Mouse (Mus musculus) cerebellum, postnatal 10 days (tissue): ENCODE results near the gene Itpr2.

Experiments
- DNase-seq, 2 experiments: peaks; one replicate each; pipeline ENCODE4 v3.0.0; 2021; ENCODE audit warnings: mixed read lengths in 2 of 2

Gene Itpr2

DNA sequence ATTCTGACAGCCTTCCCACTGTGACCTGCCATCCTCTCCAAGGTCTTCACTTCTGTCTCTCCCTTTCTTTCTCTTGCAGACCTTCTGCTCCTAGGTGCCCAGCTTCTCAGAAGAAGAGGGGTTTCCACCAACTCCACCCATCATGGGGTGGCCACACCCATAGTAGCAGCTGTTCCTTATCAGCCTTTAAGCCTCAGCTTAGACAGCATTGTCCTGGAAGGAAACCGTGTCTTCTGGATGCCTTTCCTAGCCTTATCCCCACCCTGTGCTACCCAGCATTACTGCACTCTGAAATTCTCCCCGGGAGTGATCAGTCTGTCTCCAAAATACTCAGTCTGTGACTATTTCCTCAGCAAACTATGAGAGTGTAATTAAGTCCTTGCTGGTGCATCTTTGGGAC, 245.6 kb downstream of the Itpr2 start:
- DNase-seq = no peak

DNA sequence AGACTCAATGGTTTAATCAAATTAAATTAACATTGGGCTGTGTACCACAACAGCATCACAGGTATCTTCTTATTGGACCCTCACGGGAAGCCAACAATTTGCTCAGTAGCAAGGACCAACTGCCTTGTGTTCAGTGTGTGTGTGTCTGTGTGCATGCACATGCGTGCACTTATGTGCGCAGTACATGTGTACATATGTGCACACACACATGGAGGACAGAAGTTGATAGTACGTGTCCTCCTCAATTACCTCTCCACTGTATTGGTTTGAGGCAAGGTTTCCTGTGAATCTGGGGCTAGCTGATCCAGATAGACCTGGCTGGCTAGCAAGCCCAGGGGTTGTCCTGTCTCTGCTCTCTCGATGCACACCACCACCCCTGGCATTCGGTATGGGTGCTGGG, 246.4 kb downstream of the Itpr2 start:
- DNase-seq = no peak

DNA sequence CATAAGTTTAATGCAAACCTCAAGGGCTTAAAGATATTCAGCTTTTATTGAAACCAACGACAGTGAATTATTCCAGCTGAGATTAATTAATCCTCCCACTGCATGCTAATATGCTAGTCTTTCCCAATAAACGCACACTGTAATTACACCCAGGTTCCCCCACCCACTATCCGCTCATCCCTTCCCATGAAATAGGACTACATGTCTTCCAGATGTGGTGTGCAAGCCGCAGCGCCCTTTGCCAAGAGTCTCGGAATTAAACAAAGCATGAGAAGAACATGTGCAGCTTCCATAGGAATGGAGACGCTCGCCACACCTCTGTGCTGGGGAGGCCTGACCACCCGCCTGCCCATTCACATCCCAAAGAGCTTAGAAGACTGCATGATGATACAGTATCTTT, 247.1 kb downstream of the Itpr2 start:
- DNase-seq = no peak

DNA sequence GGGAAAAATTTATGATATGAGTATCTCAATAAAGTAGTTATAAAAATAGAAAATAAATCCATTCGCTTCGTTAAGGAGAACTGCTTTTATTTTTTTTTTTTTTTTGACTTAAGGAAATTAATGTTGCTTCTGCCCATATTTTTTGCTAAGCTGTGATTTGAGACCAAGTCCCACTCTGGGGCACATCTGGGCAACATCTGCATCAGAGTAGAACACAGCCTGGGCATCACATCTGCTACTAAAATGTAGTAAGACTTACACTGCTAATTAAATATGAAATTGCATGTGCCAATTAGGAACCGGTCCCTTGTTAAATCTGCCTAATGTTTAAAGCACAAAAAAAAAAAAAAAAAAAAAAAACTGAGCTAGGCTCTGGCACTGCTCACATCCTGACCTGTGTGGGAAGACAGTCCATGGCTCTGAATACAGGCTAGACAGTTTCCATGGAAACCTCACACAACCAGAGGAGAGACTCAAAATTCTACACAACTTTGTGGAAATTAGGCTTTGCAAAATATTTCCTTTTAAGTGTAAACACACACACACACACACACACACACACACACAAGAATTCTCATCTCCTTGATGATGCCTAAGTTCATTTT, 247.7 kb downstream of the Itpr2 start:
- DNase-seq = no peak

DNA sequence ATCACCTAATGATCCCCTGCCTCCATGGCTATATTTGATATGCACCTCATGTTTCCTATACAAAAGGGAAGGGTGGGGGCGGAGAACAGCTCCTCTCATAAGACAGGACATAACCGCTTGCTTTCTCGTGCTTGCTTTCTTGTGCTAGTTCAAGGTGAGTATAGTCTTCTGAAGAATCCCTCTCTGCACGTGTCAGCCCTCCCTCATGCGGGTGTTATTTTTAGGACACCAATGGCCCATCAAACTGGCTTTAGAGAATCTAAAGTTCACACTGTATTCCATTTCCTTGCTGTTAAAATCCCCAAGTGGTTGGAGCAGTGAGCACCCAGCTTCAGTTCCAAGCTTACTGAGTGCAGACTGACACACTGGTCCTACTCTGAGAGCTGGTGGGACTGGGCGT, 252.9 kb downstream of the Itpr2 start:
- no peak for DNase-seq

DNA sequence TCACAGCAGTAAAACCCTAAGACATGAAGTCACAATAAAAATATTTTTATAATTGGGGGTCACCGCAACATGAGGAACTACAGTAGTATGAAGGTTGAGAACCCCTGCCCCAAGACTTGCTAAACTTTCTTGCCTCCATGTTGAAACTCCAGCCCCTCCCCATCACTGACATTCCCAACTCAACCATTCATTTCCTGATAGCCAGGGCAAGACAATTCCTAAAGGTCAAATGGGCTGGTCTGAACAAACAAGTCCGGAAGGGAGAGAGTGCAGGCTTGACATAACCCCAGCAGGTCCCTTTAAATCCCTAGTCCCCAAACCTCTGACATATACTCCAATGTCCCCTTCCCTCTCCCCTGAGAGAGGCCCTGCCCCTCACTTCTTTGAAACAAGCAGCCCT, 253.7 kb downstream of the Itpr2 start:
- no peak for DNase-seq

DNA sequence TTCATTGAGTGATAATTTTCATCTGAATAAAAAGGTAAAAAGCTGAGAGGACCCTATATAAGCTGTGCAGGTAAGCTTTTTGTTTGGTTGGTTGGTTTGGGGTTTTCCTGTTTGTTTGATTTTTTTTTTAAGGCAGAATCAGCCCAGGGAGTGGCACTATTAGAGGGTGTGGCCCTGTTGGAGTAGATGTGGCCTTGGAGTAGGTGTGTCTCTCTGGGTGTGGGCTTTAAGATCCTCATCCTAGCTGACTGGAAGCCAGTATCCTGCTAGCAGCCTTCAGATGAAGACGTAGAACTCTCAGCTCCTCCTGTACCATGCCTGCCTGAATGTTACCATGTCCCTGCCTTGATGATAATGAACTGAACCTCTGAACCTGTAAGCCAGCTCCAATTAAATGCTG, 254.1 kb downstream of the Itpr2 start:
- no peak for DNase-seq

DNA sequence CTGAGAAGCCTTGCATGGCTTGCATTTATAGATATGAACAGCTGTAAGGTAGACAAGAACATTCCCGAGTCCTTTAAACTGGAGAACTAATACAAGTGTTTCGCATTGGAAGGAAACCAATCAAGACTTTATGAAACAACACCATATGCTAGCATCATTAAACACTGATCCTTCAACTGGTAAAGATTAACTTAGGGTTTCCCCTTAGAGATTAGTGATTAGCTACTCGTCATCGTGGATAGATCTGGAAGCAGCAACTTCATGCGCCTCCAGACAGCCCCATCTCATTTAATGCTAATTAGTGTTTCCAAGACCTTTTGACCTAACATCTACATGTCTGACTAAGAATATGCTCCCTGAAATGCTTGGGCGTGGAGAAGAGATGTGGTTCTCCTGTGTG, 255.7 kb downstream of the Itpr2 start:
- no peak for DNase-seq

DNA sequence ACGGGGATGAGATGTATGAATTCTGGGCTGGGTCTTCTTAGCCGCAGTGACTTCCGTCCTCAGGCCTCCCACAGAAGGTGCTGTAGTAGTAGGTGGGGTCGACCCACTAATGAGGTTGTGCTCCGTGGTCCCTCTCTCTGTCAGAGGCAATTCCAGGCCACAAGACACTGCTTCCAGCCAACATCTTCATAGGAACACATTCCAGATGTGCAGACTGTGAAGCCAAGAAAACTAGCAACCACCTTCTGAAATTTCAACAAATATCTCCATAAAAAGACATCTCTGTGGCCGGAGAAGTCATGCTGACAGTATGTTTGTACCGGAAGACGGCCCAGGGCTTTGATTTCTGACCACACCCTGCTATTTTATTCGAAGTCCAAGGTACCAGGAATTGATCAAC, 256.1 kb downstream of the Itpr2 start:
- no peak for DNase-seq

DNA sequence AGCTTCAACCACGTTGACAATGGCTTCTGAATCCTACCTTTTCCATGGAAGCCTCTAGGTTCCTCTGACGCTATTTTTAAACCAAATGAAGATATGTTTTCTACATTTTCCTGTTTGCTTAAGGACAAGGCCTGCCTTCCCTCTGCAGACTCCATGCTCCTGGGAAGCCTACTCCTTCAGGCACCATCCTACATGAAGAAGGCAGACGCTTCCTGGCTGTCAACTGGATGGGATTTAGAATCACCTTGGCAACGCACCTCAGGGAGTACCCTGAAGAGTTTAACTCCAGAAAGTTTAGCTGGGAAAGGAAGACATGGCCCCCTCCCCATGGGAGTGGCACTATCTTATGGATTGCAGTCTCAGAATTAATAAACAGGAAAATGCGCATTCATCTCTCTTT, 259.0 kb downstream of the Itpr2 start:
- no peak for DNase-seq

DNA sequence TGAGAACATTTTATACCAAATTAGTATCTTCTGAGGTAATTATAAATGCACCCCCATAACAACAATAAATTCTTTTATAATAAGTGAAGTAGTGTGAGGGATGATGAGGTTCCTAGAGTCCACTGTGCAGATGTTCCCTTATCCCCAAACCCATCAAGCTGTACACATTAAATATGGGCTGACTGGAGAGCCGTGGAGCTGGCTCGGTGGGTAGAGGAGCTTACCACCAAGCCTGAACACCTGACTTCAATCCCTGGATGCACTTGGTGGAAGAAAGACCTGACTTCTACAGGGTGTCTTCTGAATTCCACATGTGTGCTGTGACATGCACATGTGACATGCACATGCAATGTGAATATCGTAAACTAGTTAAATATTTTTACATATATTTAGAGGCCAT, 260.7 kb downstream of the Itpr2 start:
- no peak for DNase-seq

DNA sequence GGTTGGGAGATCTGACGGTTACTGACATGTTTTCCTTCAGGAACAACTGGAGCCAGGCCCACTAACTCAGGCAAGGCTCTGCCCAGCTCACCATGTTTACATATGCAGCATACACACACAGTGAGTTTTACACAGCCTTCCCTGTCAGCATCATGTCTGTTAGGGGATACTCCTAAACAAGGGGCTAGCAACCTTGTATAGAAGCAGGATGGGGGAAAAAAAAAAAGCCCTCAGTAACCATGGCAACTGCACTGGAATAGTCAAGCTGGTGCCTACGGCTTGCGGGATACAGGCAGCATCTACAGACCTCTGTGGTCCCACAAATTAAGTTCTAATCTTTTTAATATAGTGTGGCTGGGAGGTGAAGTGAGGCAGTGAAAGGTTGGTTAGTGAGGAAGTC, 266.9 kb downstream of the Itpr2 start:
- DNase-seq = no peak

DNA sequence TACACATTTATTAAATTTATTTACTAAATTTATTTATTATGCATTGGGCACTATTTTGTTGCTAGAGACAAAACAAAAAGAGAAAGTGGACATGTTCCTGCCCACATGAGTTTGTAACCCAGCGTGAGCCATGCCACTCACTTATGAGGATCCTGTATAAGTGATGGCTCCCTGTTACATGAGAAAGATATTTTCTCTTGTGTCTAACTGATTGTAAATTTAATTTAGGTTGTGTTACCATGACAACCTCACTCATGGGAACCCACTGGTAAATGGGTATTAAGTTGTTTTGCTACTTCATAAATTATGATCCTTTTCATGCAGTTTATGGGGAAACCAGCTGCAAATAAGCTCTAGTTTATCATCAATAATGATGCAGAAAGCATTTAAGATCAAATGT, 267.6 kb downstream of the Itpr2 start:
- DNase-seq = no peak

DNA sequence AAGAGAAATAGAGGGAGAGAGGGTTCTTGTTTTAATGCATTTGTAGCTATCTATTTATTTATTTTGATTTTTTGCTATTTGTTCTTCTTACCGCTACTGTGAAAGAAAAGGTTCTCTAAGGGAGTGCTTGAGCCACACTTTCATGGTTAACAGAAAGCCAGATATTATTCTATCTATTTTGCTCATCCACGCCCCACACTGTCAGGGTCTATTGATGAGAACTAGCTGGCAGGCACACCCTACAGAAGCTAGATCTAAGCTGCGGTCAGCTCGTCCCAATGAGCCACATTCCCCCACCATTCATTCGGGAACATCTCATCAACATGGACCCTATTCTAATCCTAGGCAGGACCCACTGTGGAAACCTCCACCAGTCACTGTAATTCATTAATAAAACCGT, 271.1 kb downstream of the Itpr2 start:
- DNase-seq = no peak

DNA sequence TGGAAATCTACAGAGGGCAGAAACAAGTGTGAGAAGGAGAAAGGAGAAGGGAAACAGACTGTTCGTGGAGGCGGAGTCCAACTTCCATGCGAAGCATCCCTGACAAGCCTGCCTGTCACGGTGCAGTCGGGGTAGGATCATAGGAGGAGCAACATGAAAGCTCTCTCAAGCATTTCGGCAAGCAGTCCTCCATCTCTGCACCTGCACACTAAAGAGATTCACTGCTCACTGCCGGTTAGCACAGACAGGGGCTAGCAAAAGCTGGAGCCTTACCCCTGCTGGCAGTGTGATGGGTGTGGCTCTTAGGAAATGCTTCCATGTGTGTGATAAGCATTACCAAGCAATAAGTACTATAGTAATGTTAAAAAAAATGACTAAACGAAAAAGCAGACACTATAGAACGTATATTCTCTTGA, 271.6 kb downstream of the Itpr2 start:
- DNase-seq = no peak

DNA sequence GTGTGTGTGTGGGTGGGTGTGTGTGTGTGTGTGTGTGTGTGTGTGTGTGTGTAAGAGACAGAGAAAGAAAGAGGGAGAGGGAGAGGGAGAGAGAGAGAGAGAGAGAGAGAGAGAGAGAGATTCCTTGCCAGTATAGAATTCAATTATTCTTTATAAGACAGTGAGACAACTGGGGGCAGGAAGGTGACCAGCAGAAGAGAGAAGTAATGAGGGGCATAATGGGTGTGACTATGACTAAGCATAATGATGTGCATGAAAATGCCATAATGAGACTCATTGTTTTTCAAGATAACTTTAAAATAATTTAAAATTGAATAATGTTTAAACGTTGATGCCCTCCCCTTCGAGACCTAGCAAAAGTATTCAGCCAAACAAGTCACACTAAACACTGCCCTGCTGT, 272.1 kb downstream of the Itpr2 start:
- no peak for DNase-seq

DNA sequence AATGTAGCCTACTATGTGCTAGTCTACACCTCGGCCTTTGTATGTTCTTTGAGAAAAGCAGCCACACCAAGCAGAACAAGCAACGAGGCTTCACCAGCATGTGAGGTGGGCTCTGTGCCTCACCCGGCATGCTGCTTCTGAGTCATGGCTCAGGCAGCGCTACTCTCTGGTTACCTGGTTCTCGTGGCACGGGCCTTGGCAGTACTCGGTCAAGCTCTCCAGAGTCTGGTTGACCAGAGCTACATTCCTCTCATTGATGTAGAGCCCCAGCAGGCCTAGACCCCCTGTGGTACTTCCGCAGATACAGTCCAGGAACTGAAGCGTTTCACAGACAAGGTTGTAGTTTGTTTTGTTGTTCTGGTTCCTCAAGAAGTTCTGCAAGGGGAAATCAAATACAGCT, 272.5 kb downstream of the Itpr2 start:
- no peak for DNase-seq

DNA sequence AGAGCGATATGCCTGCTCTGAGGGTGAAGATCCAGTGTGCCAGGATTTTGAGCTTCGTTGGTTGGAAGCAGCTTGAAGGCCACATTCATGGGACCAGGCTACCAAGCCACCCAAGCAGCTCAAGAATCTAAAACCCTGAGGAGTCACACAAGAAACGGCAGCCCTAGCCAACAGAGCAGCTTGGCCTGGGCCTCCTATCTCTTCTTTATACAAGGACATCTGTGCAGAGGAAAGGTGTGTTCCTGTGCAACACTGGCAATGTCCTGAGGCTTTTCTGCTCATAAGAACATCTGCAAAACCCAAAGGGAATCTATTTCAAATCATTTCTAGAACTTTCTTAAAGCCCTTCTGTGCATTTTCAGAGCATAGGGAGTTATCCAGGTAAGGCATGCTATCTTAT, 274.0 kb downstream of the Itpr2 start:
- DNase-seq = no peak

DNA sequence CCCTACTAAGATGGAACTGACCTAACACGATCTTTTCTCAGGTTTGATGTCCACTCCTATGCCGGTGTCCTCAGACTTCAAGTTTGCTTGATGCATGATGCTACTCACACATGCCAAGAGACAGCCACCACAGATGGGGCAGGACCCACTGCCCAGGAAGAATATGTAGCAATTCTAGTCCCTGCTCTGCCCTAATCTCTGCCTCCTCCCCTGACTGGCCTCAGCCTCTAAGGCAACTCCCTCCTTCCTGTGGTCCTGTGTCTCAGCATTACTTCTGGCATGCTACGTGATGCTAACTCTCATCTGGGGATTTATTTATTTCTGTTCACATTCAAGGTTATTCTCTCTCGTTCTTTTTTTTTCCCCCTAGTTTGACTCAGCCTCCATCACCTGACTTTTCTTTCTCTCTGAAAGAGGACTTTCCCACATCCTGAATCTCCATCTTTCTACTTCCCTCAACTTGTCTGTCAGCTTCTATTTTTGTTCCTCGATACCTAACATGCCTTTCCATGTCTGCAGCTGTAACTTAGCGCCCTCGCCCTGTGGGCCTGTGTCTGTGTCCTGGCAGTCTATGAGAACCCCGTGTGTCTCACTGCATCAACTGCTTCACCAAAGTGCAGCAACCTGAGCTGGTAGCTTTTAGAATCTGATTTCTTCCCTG, 279.5 kb downstream of the Itpr2 start:
- DNase-seq = no peak

DNA sequence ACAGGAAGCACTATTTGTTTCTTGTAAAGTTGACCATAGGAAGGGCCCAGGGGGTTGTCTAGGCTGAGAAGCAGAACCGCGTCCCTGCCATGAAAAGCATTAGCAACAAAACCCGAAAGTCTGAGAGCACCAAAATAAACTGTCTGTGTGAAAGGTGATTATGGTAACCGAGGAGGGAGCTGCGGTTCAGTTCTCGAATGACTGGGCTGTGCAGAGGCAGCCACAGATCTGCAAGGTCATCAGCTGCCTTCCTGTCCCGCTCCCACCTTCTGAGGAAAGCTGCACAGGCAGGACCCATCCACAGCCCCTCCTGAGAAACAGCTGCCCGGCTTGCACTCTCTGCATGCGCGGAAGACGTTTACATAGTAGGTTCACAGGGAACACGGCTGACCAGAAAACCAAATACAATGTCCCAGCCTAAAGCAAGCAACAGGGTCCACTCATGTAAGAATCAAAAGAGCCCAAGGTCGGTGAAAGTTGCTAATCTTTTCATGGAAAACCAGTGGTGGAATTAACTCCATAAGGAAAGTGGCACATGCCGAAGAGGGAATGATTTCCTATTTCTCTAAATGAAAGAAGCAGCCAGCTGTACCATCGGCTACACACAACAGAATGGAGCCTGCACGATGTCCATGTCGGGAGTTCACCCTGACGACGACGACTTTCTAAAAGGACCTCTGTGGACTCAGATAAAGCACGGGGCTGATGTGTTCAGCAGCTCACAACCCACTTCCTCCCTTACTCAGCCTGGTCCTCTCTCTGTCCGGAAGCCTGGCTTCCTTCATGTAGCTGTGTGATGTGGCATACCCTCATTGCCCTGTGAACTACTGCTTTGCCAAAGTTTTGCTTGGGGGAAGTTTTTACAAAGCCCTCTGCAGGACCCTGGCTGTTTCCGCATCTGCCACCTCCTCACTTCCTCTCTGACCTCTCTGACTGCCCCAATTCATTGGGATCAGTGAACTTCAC, 280.4 kb downstream of the Itpr2 start:
- DNase-seq = no peak

DNA sequence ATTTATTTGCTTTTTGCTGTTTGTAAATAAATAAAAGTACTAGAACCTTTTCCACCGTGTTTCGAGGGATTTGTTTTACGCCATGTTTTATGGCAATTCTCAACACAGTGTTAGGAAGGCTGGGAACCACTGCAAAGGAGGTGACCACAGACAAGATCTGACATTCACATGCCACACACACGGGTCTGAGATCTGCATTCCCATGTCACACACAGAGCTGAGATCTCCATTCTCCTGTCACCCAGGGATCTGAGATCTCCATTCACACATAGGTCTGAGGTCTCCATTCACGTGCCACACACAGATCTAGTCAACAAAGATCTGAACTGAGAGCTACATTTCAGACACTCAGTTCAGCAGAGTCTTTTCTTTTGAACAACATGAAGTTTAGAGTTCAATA, 282.0 kb downstream of the Itpr2 start:
- DNase-seq = no peak

DNA sequence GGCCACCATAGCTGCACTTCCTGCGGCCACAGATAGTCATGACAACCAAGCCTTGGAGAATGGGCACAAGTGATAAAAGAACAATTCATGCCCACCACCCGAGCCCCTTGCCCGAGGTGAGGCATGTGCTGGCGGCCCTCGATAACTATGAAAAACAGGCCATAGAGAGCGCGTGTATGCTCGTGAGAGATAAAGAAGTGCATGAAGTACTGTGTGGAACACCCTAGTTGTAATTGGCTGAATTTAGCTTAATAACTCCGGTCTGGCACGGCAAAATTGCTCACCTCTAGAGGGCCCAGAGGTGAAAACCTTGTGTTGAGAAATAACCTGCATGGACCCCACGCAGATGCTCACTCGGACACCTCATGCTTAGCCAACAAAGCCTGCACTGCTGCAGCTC, 282.5 kb downstream of the Itpr2 start:
- DNase-seq = no peak

DNA sequence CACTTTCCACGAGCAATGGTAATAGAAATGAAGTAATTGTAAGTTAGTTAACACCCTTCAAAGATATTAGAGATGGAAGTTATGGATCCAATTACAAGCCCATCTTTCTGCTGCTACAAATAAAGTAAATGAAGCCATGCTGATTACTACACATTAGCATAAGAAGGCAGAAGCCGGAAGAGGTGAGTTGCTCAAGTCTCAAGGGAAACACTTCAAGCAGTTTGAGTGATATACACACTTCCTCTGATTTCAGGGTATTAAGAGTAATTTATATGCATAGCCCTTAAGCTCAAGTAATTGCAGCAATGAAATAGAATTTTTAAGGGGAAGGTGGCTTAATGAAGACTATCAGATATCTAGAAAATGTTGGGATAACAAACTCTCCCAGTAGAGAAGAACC, 286.7 kb downstream of the Itpr2 start:
- no peak for DNase-seq

DNA sequence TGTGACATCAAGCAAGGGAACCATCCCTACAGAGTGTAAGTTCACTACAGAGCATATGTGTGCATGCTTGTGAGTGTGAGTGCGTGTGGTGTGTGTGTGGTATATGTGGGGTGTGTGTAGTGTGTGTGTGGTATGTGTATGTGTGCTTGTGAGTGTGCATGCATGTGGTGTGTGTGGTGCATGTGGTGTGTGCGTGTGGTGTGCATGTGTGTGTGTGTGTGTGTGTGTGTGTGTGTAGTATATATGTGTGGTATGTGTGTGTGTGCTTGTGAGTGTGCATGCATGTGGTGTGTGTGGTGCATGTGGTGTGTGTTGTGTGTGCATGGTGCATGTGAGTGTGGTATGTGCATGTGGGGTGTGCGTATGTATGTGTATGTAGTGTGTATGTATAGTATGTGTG, 289.7 kb downstream of the Itpr2 start:
- DNase-seq = no peak
